Mouse (Mus musculus) embryonic facial prominence, embryonic 12.5 days (tissue): Measurements from ENCODE around the gene Itsn1. TPM values are rescaled to one million over a fixed set of nuclear protein-coding genes. Genes with fewer than 3 reads are reported as not detected.

Source experiments
- ATAC-seq: fragments of 200-750 bp; cut with Nextera tagmentation; 2 replicates; pipeline ENCODE4 v1.8.0; 2017; ENCODE audit not compliant: insufficient number of reproducible peaks, insufficient read depth, low FRiP score, low TSS enrichment
- H3K27ac ChIP-seq: fragments of 300-500 bp; sonication (generic); 2 replicates; pipeline ENCODE4 v1.5.1; 2016; ENCODE audit warnings: mild to moderate bottlenecking
- H3K27me3 ChIP-seq: fragments of 300-500 bp; sonication (generic); 2 replicates; pipeline ENCODE4 v1.6.1; 2016; ENCODE audit warnings: mild to moderate bottlenecking, moderate library complexity
- H3K36me3 ChIP-seq: fragments of 300-500 bp; sonication (generic); 2 replicates; pipeline ENCODE4 v1.6.1; 2016; ENCODE audit warnings: mild to moderate bottlenecking
- H3K4me1 ChIP-seq: fragments of 300-500 bp; sonication (generic); 2 replicates; pipeline ENCODE4 v1.6.1; 2016
- H3K4me2 ChIP-seq: fragments of 300-500 bp; sonication (generic); replicated peaks from 2 replicates; pipeline ENCODE4 v1.6.1; 2016; ENCODE audit warnings: mild to moderate bottlenecking, moderate library complexity
- H3K4me3 ChIP-seq: fragments of 300-500 bp; sonication (generic); 2 replicates; pipeline ENCODE4 v1.5.1; 2016; ENCODE audit warnings: mild to moderate bottlenecking
- H3K9ac ChIP-seq: fragments of 300-500 bp; sonication (generic); 2 replicates; pipeline ENCODE4 v1.6.1; 2016; ENCODE audit warnings: mild to moderate bottlenecking, moderate library complexity
- H3K9me3 ChIP-seq: fragments of 300-500 bp; sonication (generic); 2 replicates; pipeline ENCODE4 v1.6.1; 2016; ENCODE audit warnings: mild to moderate bottlenecking, moderate library complexity
- WGBS: fragments of 180-500 bp; shearing (Covaris S2); methylation state at CpG from one replicate; pipeline ENCODE4 v1.1.7; 2016; 5-methylcytosine and 5-hydroxymethylcytosine counted together
- polyA plus RNA-seq: library from polyadenylated mRNA; unstranded; fragments of >200 nt; fragmentation: Nextera tagmentation; extraction: Ambion mirVana; gene quantifications from 2 replicates; pipeline ENCODE4 v1.2.1, GENCODE M21; 2016

The Itsn1 gene
- polyA plus RNA-seq, 1 experiment from 2014 or later, result 43.2 TPM

- Histone ChIP-seq H3K9ac (no peak overlapping the region), H3K36me3 (peaks cover 31% of the 10 kb centered on the region), H3K4me1 (no peaks in the 10 kb centered on the region), H3K27ac (no peak overlapping the region), H3K27me3 (no peaks in the 10 kb centered on the region), H3K9me3 (no peaks in the 10 kb centered on the region), H3K4me2 (no peak overlapping the region), H3K4me3 (no peak overlapping the region)
- ATAC-seq, result no peak
- 94% methylated on average over 9 of the region's 9 CpGs for WGBS
Measured at GRCm38 (mm10) chr16:91795606-91796005, 66.5 kb downstream of the Itsn1 start.

DNA sequence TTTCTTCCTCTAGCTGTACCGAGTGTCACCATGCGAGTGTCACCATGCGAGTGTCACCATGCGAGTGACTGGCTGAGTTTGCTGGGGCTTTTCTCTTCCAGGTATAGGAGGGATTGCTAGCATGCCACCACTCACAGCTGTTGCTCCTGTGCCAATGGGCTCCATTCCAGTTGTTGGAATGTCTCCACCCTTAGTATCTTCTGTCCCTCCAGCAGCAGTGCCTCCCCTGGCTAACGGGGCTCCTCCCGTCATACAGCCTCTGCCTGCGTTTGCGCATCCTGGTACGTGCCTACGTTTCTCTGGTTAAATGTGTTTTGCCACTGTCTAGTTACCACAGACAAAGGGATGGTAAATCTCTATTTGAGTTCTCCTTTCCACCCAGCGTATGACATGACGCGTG, 72.3 kb downstream of the Itsn1 start:
- no peak overlapping the region for H3K27ac ChIP-seq
- peaks cover 4% of the 10 kb centered on the region; the same call in 1 of the 2 replicates for H3K4me1 ChIP-seq
- no peak overlapping the region for H3K4me3 ChIP-seq
- no peak for ATAC-seq
- no peak overlapping the region for H3K9ac ChIP-seq
- 94% methylated on average over 13 of the region's 13 CpGs for WGBS
- H3K4me2 ChIP-seq, result no peak overlapping the region
- no peaks in the 10 kb centered on the region for H3K27me3 ChIP-seq
- H3K9me3 ChIP-seq, result no peaks in the 10 kb centered on the region
- H3K36me3 ChIP-seq, result peaks cover 29% of the 10 kb centered on the region

DNA sequence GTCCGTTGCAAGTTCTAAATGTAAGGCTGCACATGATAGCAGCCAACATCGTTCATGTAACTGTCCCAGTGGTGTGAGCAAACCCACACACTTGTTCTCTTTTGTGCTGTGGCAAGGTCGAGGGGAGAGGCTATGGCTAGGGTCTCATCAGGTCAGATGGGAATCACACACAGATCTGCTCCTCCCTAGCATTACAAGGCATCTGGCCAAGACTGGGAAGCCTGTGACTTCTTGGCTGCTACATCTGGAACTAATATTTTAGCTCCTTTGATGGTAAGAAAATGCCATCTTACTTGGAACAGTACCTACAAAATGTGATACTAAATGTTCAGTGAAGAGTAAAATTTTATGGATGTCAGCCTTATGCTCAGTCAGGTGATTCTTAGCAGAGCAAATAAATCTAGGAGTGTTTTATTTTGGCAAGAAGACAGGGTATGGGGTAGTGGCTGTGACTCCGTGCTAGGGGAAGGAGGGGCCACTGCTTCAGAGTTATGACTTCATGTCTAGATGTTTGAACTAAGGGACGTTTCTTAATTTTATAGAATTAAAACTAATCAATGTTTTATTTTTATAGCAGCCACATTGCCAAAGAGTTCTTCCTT, 73.5 kb downstream of the Itsn1 start:
- Histone ChIP-seq H3K9ac (no peak overlapping the region), H3K9me3 (no peaks in the 10 kb centered on the region), H3K4me2 (no peak overlapping the region), H3K4me1 (peaks cover 4% of the 10 kb centered on the region; the same call in 1 of the 2 replicates), H3K4me3 (no peak overlapping the region), H3K27ac (no peak overlapping the region), H3K36me3 (peaks cover 29% of the 10 kb centered on the region), H3K27me3 (no peaks in the 10 kb centered on the region)
- no peak for ATAC-seq
- 42% methylated on average over 5 of the region's 5 CpGs for WGBS

GRCm38 (mm10) chr16:91804418-91804817, 75.3 kb downstream of the Itsn1 start:
- Histone ChIP-seq H3K4me2 (no peak overlapping the region), H3K27ac (no peak overlapping the region), H3K9me3 (no peaks in the 10 kb centered on the region), H3K4me3 (no peak overlapping the region), H3K36me3 (peaks cover 38% of the 10 kb centered on the region), H3K27me3 (no peaks in the 10 kb centered on the region), H3K4me1 (peaks cover 4% of the 10 kb centered on the region; the same call in 1 of the 2 replicates), H3K9ac (no peak overlapping the region)
- ATAC-seq, result no peak
- 82% methylated on average over 8 of the region's 8 CpGs for WGBS

GRCm38 (mm10) chr16:91804831-91805230, 75.8 kb downstream of the Itsn1 start:
- Histone ChIP-seq H3K4me3 (no peak overlapping the region), H3K9ac (no peak overlapping the region), H3K4me1 (peaks cover 4% of the 10 kb centered on the region; the same call in 1 of the 2 replicates), H3K9me3 (no peaks in the 10 kb centered on the region), H3K27me3 (no peaks in the 10 kb centered on the region), H3K27ac (no peak overlapping the region), H3K36me3 (peaks cover 42% of the 10 kb centered on the region), H3K4me2 (no peak overlapping the region)
- 36% methylated on average over 5 of the region's 5 CpGs for WGBS
- no peak for ATAC-seq

- Histone ChIP-seq H3K4me3 (no peak overlapping the region), H3K36me3 (peaks cover 31% of the 10 kb centered on the region), H3K27me3 (no peaks in the 10 kb centered on the region), H3K27ac (no peak overlapping the region), H3K4me1 (no peaks in the 10 kb centered on the region), H3K9me3 (no peaks in the 10 kb centered on the region), H3K9ac (no peak overlapping the region), H3K4me2 (no peak overlapping the region)
- WGBS, result 94% methylated on average over 7 of the region's 7 CpGs
- ATAC-seq, result no peak
Measured at GRCm38 (mm10) chr16:91810235-91810634, 81.2 kb downstream of the Itsn1 start.

DNA sequence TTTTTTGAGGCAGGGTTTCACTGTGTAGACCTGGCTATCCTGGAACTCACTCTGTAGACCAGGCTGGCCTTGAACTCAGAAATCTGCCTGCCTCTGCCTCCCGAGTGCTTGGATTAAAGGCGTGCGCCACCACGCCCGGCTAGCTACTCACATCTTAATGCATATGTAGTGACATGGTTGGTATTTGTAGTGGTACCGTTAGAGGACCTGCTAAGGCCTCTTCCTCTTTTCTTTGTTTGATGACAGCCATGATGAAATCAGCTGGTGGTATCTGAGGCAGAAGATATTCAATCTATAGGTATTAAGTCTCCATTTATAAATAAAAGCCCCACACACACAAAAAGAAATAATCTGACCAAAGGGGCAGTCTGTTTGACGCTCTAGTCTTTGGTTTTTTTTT, 82.3 kb downstream of the Itsn1 start:
- whole genome bisulfite sequencing, result 93% methylated on average over 7 of the region's 7 CpGs
- H3K4me1 ChIP-seq, result no peaks in the 10 kb centered on the region
- no peak overlapping the region for H3K4me2 ChIP-seq
- no peaks in the 10 kb centered on the region for H3K9me3 ChIP-seq
- no peak overlapping the region for H3K27ac ChIP-seq
- H3K4me3 ChIP-seq, result no peak overlapping the region
- ATAC-seq, result no peak
- H3K9ac ChIP-seq, result no peak overlapping the region
- H3K36me3 ChIP-seq, result peaks cover 37% of the 10 kb centered on the region
- no peaks in the 10 kb centered on the region for H3K27me3 ChIP-seq

- no peaks in the 10 kb centered on the region for H3K27me3 ChIP-seq
- H3K27ac ChIP-seq, result no peak overlapping the region
- no peak overlapping the region for H3K4me2 ChIP-seq
- H3K4me1 ChIP-seq, result no peaks in the 10 kb centered on the region
- WGBS, result 90% methylated on average over 9 of the region's 9 CpGs
- H3K9me3 ChIP-seq, result no peaks in the 10 kb centered on the region
- no peak overlapping the region for H3K4me3 ChIP-seq
- peaks cover 41% of the 10 kb centered on the region for H3K36me3 ChIP-seq
- ATAC-seq, result no peak
- no peak overlapping the region for H3K9ac ChIP-seq
Measured at GRCm38 (mm10) chr16:91811876-91812275, 82.8 kb downstream of the Itsn1 start.

DNA sequence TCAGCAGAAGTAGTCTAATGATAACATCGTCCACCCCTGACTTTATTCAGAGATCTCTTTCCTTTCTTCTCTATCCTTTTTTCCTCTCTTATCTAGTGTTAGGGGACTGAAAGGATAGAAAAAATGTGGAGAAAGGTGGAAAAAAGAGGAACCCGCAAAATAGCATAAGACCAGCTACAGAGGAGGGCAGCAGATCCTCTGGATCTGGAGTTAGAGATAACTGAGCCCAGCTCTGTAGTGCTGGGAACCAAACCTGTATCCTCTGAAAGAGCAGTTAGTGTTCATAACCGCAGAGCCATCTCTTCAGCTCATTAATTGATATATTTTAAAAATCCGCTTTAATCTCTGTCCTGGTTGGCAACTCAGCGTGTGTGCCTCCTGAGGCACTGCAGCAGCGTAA, 84.5 kb downstream of the Itsn1 start:
- ATAC-seq, result no peak
- Histone ChIP-seq H3K4me2 (no peak overlapping the region), H3K9ac (no peak overlapping the region), H3K9me3 (no peaks in the 10 kb centered on the region), H3K27ac (no peak overlapping the region), H3K27me3 (no peaks in the 10 kb centered on the region), H3K4me1 (no peaks in the 10 kb centered on the region), H3K36me3 (peaks cover 50% of the 10 kb centered on the region), H3K4me3 (no peak overlapping the region)
- 86% methylated on average over 6 of the region's 6 CpGs for WGBS

DNA sequence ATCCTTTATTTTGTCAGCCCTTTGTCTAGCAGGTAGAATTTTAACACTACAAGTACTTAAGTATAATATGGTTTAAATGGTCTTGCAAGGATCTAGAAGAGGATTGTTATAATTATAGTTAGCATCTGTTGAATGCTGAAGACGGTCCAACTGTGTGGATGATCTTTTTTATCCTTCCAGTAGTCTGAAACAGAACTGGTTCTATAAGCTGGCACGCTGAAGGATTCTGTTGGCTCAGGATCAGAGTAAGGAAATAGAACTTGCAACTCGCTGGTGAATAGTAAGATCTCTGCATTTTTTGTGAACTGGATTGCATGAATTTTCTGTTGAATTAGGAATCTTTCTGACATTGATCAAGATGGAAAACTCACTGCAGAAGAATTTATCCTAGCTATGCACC, 86.0 kb downstream of the Itsn1 start:
- H3K27me3 ChIP-seq, result no peaks in the 10 kb centered on the region
- no peaks in the 10 kb centered on the region for H3K4me1 ChIP-seq
- peaks cover 49% of the 10 kb centered on the region for H3K36me3 ChIP-seq
- no peaks in the 10 kb centered on the region for H3K9me3 ChIP-seq
- ATAC-seq, result no peak
- H3K4me2 ChIP-seq, result no peak overlapping the region
- no peak overlapping the region for H3K9ac ChIP-seq
- no peak overlapping the region for H3K4me3 ChIP-seq
- 89% methylated on average over 3 of the region's 3 CpGs for whole genome bisulfite sequencing
- H3K27ac ChIP-seq, result no peak overlapping the region

DNA sequence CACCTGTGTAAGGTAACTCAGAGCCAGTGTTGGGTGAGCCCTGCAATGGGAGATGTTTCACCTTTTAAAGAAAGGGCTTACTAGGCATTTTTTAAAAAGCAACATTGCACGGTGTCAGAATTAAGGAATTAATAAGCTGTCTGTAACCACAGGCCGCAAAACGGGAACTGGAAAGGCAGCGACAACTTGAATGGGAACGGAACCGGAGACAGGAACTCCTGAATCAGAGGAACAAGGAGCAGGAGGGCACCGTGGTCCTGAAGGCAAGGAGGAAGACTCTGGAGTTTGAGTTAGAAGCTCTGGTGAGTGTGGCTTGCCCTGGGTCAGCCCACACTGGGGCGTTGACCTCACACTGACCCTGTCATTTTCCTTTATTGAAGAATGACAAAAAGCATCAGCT, 91.2 kb downstream of the Itsn1 start:
- no peak overlapping the region for H3K4me3 ChIP-seq
- H3K4me2 ChIP-seq, result no peak overlapping the region
- no peak for ATAC-seq
- no peak overlapping the region for H3K9ac ChIP-seq
- no peaks in the 10 kb centered on the region for H3K27me3 ChIP-seq
- WGBS, result 79% methylated on average over 8 of the region's 8 CpGs
- H3K4me1 ChIP-seq, result no peaks in the 10 kb centered on the region
- no peaks in the 10 kb centered on the region for H3K9me3 ChIP-seq
- H3K27ac ChIP-seq, result no peak overlapping the region
- H3K36me3 ChIP-seq, result peaks cover 73% of the 10 kb centered on the region

DNA sequence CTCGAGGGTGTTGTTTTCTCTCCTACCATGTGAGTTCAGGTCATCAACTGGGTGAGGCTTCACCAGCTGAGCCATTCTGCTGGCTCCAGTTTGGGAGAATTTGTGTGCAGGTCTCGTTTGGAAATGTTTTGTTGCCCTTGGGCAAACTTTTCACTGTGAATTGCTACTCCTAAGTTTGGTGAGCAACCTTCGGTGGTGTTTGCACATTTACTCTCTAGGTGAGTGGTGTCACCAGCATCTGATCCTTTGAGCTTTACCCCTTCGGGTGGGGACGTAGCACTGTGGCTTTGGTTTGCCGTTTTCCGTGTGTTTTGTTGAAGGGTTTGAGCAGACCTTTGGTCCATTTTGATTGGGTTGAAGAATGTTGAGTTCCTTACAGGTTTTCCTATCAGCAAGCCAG, 93.2 kb downstream of the Itsn1 start:
- Histone ChIP-seq H3K36me3 (peaks cover 58% of the 10 kb centered on the region), H3K4me2 (no peak overlapping the region)
- 88% methylated on average over 7 of the region's 7 CpGs for WGBS

More for the DNA sequence above, 93.2 kb downstream of the Itsn1 start:
- no peaks in the 10 kb centered on the region for H3K27me3 ChIP-seq
- no peak for ATAC-seq
- 0 out of 2 replicates have a peak, but pooled peaks cover under 1% of the 10 kb centered on the region for H3K4me1 ChIP-seq
- H3K9me3 ChIP-seq, result no peaks in the 10 kb centered on the region
- no peak overlapping the region for H3K27ac ChIP-seq
- no peak overlapping the region for H3K9ac ChIP-seq
- H3K4me3 ChIP-seq, result no peak overlapping the region
